ENCODE assay signal across 8 mouse cellular contexts in the genomic region with DNA sequence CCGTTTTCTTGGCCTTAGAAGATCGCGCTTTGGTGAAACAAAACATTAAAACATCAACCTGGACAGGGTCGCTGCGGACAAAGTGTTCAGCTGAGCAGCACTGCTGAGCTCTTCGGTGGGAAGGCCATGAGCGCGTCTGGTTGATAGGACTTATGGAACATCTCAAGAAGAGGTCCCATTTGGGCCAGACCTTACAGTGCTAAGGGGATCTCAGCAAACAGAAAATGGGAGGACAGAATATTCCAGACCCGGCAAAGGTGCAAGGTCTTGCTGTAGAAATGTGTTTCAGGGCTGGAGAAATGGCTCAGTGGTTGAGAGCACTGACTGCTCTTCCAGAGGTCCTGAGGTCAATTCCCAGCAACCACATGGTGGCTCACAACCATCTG. TPM values are rescaled to one million over a fixed set of nuclear protein-coding genes. Genes with fewer than 3 reads are reported as not detected.
DNase-seq lines count a peak whose midpoint lies in the region; ATAC-seq and TF ChIP-seq lines count a peak whose summit lies in the region.

No protein-coding gene starts in this region.

- H3K27me3 ChIP-seq in lung, embryonic 16.5 days (ENCODE audit: control insufficient read depth, insufficient read depth, low read depth, low read length): no peaks in the 10 kb centered on the region
- H3K27me3 ChIP-seq in limb, embryonic 13.5 days: no peaks in the 10 kb centered on the region
- H3K27me3 ChIP-seq in small intestine, adult 2 months (ENCODE audit: control insufficient read depth, insufficient read depth, low read length): no peaks in the 10 kb centered on the region

- peak overlapping the region; percentile 95 for H3K27ac ChIP-seq in lung, embryonic 16.5 days (ENCODE audit: low read length)
- H3K27ac ChIP-seq in embryonic fibroblast, embryonic 13.5 days (ENCODE audit: insufficient read depth, low read length): peak overlapping the region; percentile 72
- peak overlapping the region; percentile 81 for H3K27ac ChIP-seq in limb, embryonic 13.5 days
- peak overlapping the region; percentile 89 for H3K27ac ChIP-seq in small intestine, adult 2 months (ENCODE audit: insufficient read depth, low read depth, low read length)

- H3K4me2 ChIP-seq in lung, embryonic 16.5 days (ENCODE audit: low read depth, low read length): peak overlapping the region; percentile 94
- H3K4me2 ChIP-seq in limb, embryonic 13.5 days (replicated peaks): peak overlapping the region; percentile 99

- intact Hi-C loops in left cerebral cortex, postnatal 10 days (cut with DNase I): no loop called here

- no peaks in the 10 kb centered on the region for H3K9me3 ChIP-seq in lung, embryonic 16.5 days (ENCODE audit: control insufficient read depth, low read length)
- no peaks in the 10 kb centered on the region for H3K9me3 ChIP-seq in limb, embryonic 13.5 days

- TF ChIP-seq CTCF in embryonic fibroblast, embryonic 13.5 days (IDR thresholded peaks at IDR 0.05; ENCODE audit: borderline replicate concordance, insufficient read depth, low read length): no peak
- TF ChIP-seq CTCF in small intestine, adult 2 months (IDR thresholded peaks at IDR 0.05; ENCODE audit: extremely low read depth, insufficient read length, insufficient replicate concordance, low read depth, low read length): no peak

- peak overlapping the region; percentile 91 for H3K4me3 ChIP-seq in lung, embryonic 16.5 days (ENCODE audit: low read length)
- peak overlapping the region; percentile 57 for H3K4me3 ChIP-seq in embryonic fibroblast, embryonic 13.5 days (ENCODE audit: insufficient read depth, low read length)
- peak overlapping the region; percentile 90 for H3K4me3 ChIP-seq in limb, embryonic 13.5 days
- peak overlapping the region; percentile 71 for H3K4me3 ChIP-seq in small intestine, adult 2 months (ENCODE audit: low read depth, low read length)

- no peak for ATAC-seq in lung, embryonic 16.5 days (ENCODE audit: low read depth)
- ATAC-seq in limb, embryonic 13.5 days (ENCODE audit: low FRiP score, low read depth): no peak

- peak overlapping the region; percentile 79 for H3K9ac ChIP-seq in lung, embryonic 16.5 days (ENCODE audit: low read length)
- H3K9ac ChIP-seq in limb, embryonic 13.5 days: peak overlapping the region; percentile 70

- no peak for TF ChIP-seq POLR2A in embryonic fibroblast, embryonic 13.5 days (IDR thresholded peaks at IDR 0.05; ENCODE audit: low read depth, low read length)
- TF ChIP-seq POLR2A in small intestine, adult 2 months (IDR thresholded peaks at IDR 0.05; ENCODE audit: low read depth, low read length): no peak

- no peak for DNase-seq in lung, postnatal 14 days
- DNase-seq in embryo, embryonic 9.5 days (ENCODE audit: extremely low spot score): no peak
- no peak for DNase-seq in gastrocnemius, postnatal 25 days
- DNase-seq in left cerebral cortex, postnatal 10 days (ENCODE audit: extremely low spot score in 1 of 2, low spot score in 2 of 2): no peak

- WGBS in lung, embryonic 16.5 days: 3% methylated on average over 9 of the region's 9 CpGs
- WGBS in limb, embryonic 13.5 days: 10% methylated on average over 9 of the region's 9 CpGs
- 2% methylated on average over 9 of the region's 9 CpGs for WGBS in small intestine, adult 2 months

- H3K36me3 ChIP-seq in lung, embryonic 16.5 days (ENCODE audit: control insufficient read depth, insufficient read depth, low read length): no peaks in the 10 kb centered on the region
- no peaks in the 10 kb centered on the region for H3K36me3 ChIP-seq in limb, embryonic 13.5 days
- no peaks in the 10 kb centered on the region; the same call in 1 of the 2 replicates for H3K36me3 ChIP-seq in small intestine, adult 2 months (ENCODE audit: control insufficient read depth, insufficient read depth, low read length)

- H3K4me1 ChIP-seq in lung, embryonic 16.5 days (replicated peaks; ENCODE audit: control insufficient read depth, insufficient read depth, low read length): peaks cover 13% of the 10 kb centered on the region
- H3K4me1 ChIP-seq in embryonic fibroblast, embryonic 13.5 days (ENCODE audit: control insufficient read depth, insufficient read depth, low read length): peaks cover 10% of the 10 kb centered on the region
- H3K4me1 ChIP-seq in limb, embryonic 13.5 days: peaks cover 20% of the 10 kb centered on the region
- peaks cover 10% of the 10 kb centered on the region; the same call in 1 of the 2 replicates for H3K4me1 ChIP-seq in small intestine, adult 2 months (ENCODE audit: control insufficient read depth, insufficient read depth, insufficient read length, low read length)

RNA-seq across cellular contexts. Expression of gene Oxsr1, which starts 1.0 kb away (rescaled TPM):
- 9.3 and 9.8 TPM in 2 replicates for polyA plus RNA-seq in lung, embryonic 16.5 days (2015; fragmentation: Nextera tagmentation; extraction: Ambion mirVana)
- polyA plus RNA-seq in embryonic fibroblast, embryonic 13.5 days (2011; ENCODE audit: insufficient read length, low read depth, missing spikeins): 53.8 and 56.0 TPM in 2 replicates
- 11.0 and 11.9 TPM in 2 replicates for polyA plus RNA-seq in limb, embryonic 13.5 days (2015; fragmentation: Nextera tagmentation; extraction: Ambion mirVana)
- polyA plus RNA-seq in small intestine, adult 2 months (2012; rRNA removed): 5.6 and 11.5 TPM in 2 replicates
- total RNA-seq in gastrocnemius, postnatal 25 days (2021): 10 to 100 TPM; 42.5 to 43.1 TPM
- total RNA-seq in left cerebral cortex, postnatal 10 days (2021): 10 to 100 TPM; 41.5 to 42.0 TPM

RNA-seq across cellular contexts. Expression of gene Acaa1a, which starts 16.2 kb away (rescaled TPM):
- 111 and 123 TPM in 2 replicates for polyA plus RNA-seq in lung, embryonic 16.5 days (2015; fragmentation: Nextera tagmentation; extraction: Ambion mirVana)
- 41.4 and 42.4 TPM in 2 replicates for polyA plus RNA-seq in embryonic fibroblast, embryonic 13.5 days (2011; ENCODE audit: insufficient read length, low read depth, missing spikeins)
- 104 TPM in 2 replicates for polyA plus RNA-seq in limb, embryonic 13.5 days (2015; fragmentation: Nextera tagmentation; extraction: Ambion mirVana)
- polyA plus RNA-seq in small intestine, adult 2 months (2012; rRNA removed): 389 and 776 TPM in 2 replicates
- total RNA-seq in gastrocnemius, postnatal 25 days (2021): 10 to 100 TPM; 38.3 to 40.9 TPM
- 10 to 100 TPM; 66.2 to 66.5 TPM for total RNA-seq in left cerebral cortex, postnatal 10 days (2021)

RNA-seq across cellular contexts. Expression of gene Myd88, which starts 18.0 kb away (rescaled TPM):
- polyA plus RNA-seq in lung, embryonic 16.5 days (2015; fragmentation: Nextera tagmentation; extraction: Ambion mirVana): 36.5 and 36.9 TPM in 2 replicates
- 25.8 and 27.7 TPM in 2 replicates for polyA plus RNA-seq in embryonic fibroblast, embryonic 13.5 days (2011; ENCODE audit: insufficient read length, low read depth, missing spikeins)
- polyA plus RNA-seq in limb, embryonic 13.5 days (2015; fragmentation: Nextera tagmentation; extraction: Ambion mirVana): 14.1 and 15.7 TPM in 2 replicates
- polyA plus RNA-seq in small intestine, adult 2 months (2012; rRNA removed): 14.4 and 25.2 TPM in 2 replicates
- 1 to 10 TPM; 4.3 to 5.0 TPM for total RNA-seq in gastrocnemius, postnatal 25 days (2021)
- total RNA-seq in left cerebral cortex, postnatal 10 days (2021): 1 to 10 TPM; 5.0 to 7.2 TPM

RNA-seq across cellular contexts. Expression of gene Xylb, which starts 33.9 kb away (rescaled TPM):
- 5.1 and 5.2 TPM in 2 replicates for polyA plus RNA-seq in lung, embryonic 16.5 days (2015; fragmentation: Nextera tagmentation; extraction: Ambion mirVana)
- polyA plus RNA-seq in embryonic fibroblast, embryonic 13.5 days (2011; ENCODE audit: insufficient read length, low read depth, missing spikeins): 4.1 and 4.5 TPM in 2 replicates
- 6.2 and 6.4 TPM in 2 replicates for polyA plus RNA-seq in limb, embryonic 13.5 days (2015; fragmentation: Nextera tagmentation; extraction: Ambion mirVana)
- 8.0 and 8.9 TPM in 2 replicates for polyA plus RNA-seq in small intestine, adult 2 months (2012; rRNA removed)
- total RNA-seq in gastrocnemius, postnatal 25 days (2021): under 1 TPM; 0.08 to 0.48 TPM
- total RNA-seq in left cerebral cortex, postnatal 10 days (2021): 1 to 10 TPM; 4.0 to 4.4 TPM

RNA-seq across cellular contexts. Expression of gene Slc22a14, which starts 42.1 kb away (rescaled TPM):
- polyA plus RNA-seq in lung, embryonic 16.5 days (2015; fragmentation: Nextera tagmentation; extraction: Ambion mirVana): 0.06 and 0.13 TPM in 2 replicates
- polyA plus RNA-seq in embryonic fibroblast, embryonic 13.5 days (2011; ENCODE audit: insufficient read length, low read depth, missing spikeins): not detected in 2 replicates
- 0.09 TPM in 1 of 2 replicates, not detected in the other for polyA plus RNA-seq in limb, embryonic 13.5 days (2015; fragmentation: Nextera tagmentation; extraction: Ambion mirVana)
- polyA plus RNA-seq in small intestine, adult 2 months (2012; rRNA removed): not detected in 2 replicates
- not detected for total RNA-seq in gastrocnemius, postnatal 25 days (2021)
- not detected for total RNA-seq in left cerebral cortex, postnatal 10 days (2021)
